Mouse (Mus musculus) MEL (cell line): Measurements from ENCODE around the gene Ubiad1. TPM values are rescaled to one million over a fixed set of nuclear protein-coding genes. Genes with fewer than 3 reads are reported as not detected.

Experiments
- DNase-seq: peaks from one replicate; pipeline ENCODE4 v3.0.0; 2011; ENCODE audit warnings: low read depth, low spot score
- H3K27ac ChIP-seq: 2 replicates; pipeline ENCODE4 v1.5.1; 2012; ENCODE audit warnings: low read depth, mild to moderate bottlenecking, control low read depth, low read length, moderate library complexity; ENCODE audit not compliant: control insufficient read depth
- H3K27me3 ChIP-seq, 2 experiments: fragments of 150-350 bp in 1 of 2; sonication (generic) in 1 of 2; 2 replicates each; pipeline ENCODE4 v1.6.1; 2012; ENCODE audit warnings: low read length in 2 of 2, mild to moderate bottlenecking in 2 of 2, improper control_type of control experiment in 1 of 2, moderate library complexity in 1 of 2; ENCODE audit not compliant: insufficient read depth in 2 of 2, control insufficient read depth in 1 of 2
- H3K36me3 ChIP-seq, 2 experiments: 2 replicates each; pipeline ENCODE4 v1.6.1; 2012 to 2014; ENCODE audit warnings: low read length in 2 of 2, improper control_type of control experiment in 1 of 2, inconsistent platforms in 1 of 2, mild to moderate bottlenecking in 1 of 2; ENCODE audit not compliant: insufficient read depth in 2 of 2, control insufficient read depth in 1 of 2
- H3K4me1 ChIP-seq, 2 experiments: fragments of 150-350 bp in 1 of 2; sonication (generic) in 1 of 2; 2 replicates each; pipeline ENCODE4 v1.6.1; 2012; ENCODE audit warnings: low read length in 2 of 2, improper control_type of control experiment in 1 of 2, mild to moderate bottlenecking in 1 of 2; ENCODE audit not compliant: insufficient read depth in 2 of 2, control insufficient read depth in 1 of 2
- H3K4me3 ChIP-seq, 2 experiments: fragments of 150-350 bp in 1 of 2; sonication (generic) in 1 of 2; 2 replicates each; pipeline ENCODE4 v1.5.1; 2012; ENCODE audit warnings: low read depth in 2 of 2, low read length in 2 of 2, mild to moderate bottlenecking in 2 of 2, moderate library complexity in 2 of 2, control low read depth in 1 of 2, improper control_type of control experiment in 1 of 2; ENCODE audit not compliant: control insufficient read depth in 1 of 2, insufficient read depth in 1 of 2
- H3K79me2 ChIP-seq: 2 replicates; pipeline ENCODE4 v1.6.1; 2012; ENCODE audit warnings: mild to moderate bottlenecking, low read length, moderate library complexity; ENCODE audit not compliant: control insufficient read depth, poor library complexity, insufficient read depth
- H3K9ac ChIP-seq: 2 replicates; pipeline ENCODE4 v1.6.1; 2012; ENCODE audit warnings: low read depth, mild to moderate bottlenecking, control low read depth, low read length, moderate library complexity; ENCODE audit not compliant: control insufficient read depth, poor library complexity, severe bottlenecking
- H3K9me3 ChIP-seq: fragments of 150-350 bp; sonication (generic); replicated peaks from 2 replicates; pipeline ENCODE4 v1.6.1; 2012; ENCODE audit warnings: mild to moderate bottlenecking, low read length, improper control_type of control experiment, moderate library complexity; ENCODE audit not compliant: insufficient read depth
- CHD2 ChIP-seq: IDR thresholded peaks from 2 replicates; pipeline ENCODE4 v1.6.1; 2011; ENCODE audit warnings: low read length, improper control_type of control experiment
- CTCF ChIP-seq, 3 experiments: IDR thresholded peaks in 2 of 3; conservative IDR thresholded peaks in 1 of 3; 2 replicates each; pipeline ENCODE4 v1.5.1; 2011 to 2012; ENCODE audit warnings: low read length in 3 of 3, low read depth in 2 of 3, mild to moderate bottlenecking in 2 of 3, improper control_type of control experiment in 1 of 3, inconsistent platforms in 1 of 3, mixed read lengths in 1 of 3, moderate library complexity in 1 of 3; ENCODE audit not compliant: control insufficient read depth in 1 of 3, insufficient read depth in 1 of 3, poor library complexity in 1 of 3, severe bottlenecking in 1 of 3
- E2F4 ChIP-seq: IDR thresholded peaks from 2 replicates; pipeline ENCODE4 v1.6.1; 2011; ENCODE audit warnings: low read depth, low read length, improper control_type of control experiment, borderline replicate concordance
- ELF1 ChIP-seq: IDR thresholded peaks from 2 replicates; pipeline ENCODE4 v1.6.1; 2014; ENCODE audit warnings: low read depth, mild to moderate bottlenecking, inconsistent platforms, low read length, improper control_type of control experiment, moderate library complexity
- ETS1 ChIP-seq: IDR thresholded peaks from 2 replicates; pipeline ENCODE4 v1.6.1; 2012; ENCODE audit warnings: low read depth, mild to moderate bottlenecking, inconsistent platforms, low read length, improper control_type of control experiment, moderate library complexity
- GABPA ChIP-seq: IDR thresholded peaks from 2 replicates; pipeline ENCODE4 v1.6.1; 2012; ENCODE audit warnings: low read depth, mild to moderate bottlenecking, inconsistent platforms, low read length, improper control_type of control experiment, moderate library complexity
- HCFC1 ChIP-seq: IDR thresholded peaks from 2 replicates; pipeline ENCODE4 v1.6.1; 2012; ENCODE audit warnings: low read depth, mild to moderate bottlenecking, inconsistent platforms, low read length, improper control_type of control experiment, moderate library complexity
- KAT2A ChIP-seq: conservative IDR thresholded peaks from 2 replicates; pipeline ENCODE4 v1.6.1; 2012; ENCODE audit warnings: low read depth, low read length, improper control_type of control experiment, inconsistent platforms
- MAFK ChIP-seq: IDR thresholded peaks from 2 replicates; pipeline ENCODE4 v1.6.1; 2011; ENCODE audit warnings: low read depth, mild to moderate bottlenecking, low read length, improper control_type of control experiment, borderline replicate concordance
- MAX ChIP-seq: IDR thresholded peaks from 2 replicates; pipeline ENCODE4 v1.6.1; 2011; ENCODE audit warnings: low read length, improper control_type of control experiment
- MAZ ChIP-seq: IDR thresholded peaks from 2 replicates; pipeline ENCODE4 v1.6.1; 2012; ENCODE audit warnings: low read depth, mild to moderate bottlenecking, inconsistent platforms, low read length, improper control_type of control experiment
- MEF2A ChIP-seq: IDR thresholded peaks from 2 replicates; pipeline ENCODE4 v1.6.1; 2014; ENCODE audit warnings: low read depth, mild to moderate bottlenecking, inconsistent platforms, low read length, improper control_type of control experiment; ENCODE audit not compliant: poor library complexity, insufficient replicate concordance, severe bottlenecking; ENCODE audit errors: extremely low read depth
- MYB ChIP-seq: IDR thresholded peaks from 2 replicates; pipeline ENCODE4 v1.6.1; 2011; ENCODE audit warnings: mild to moderate bottlenecking, low read depth, low read length, improper control_type of control experiment
- NELFE ChIP-seq: IDR thresholded peaks from 2 replicates; pipeline ENCODE4 v1.6.1; 2011; ENCODE audit warnings: low read depth, low read length, improper control_type of control experiment
- NRF1 ChIP-seq: IDR thresholded peaks from 2 replicates; pipeline ENCODE4 v1.6.1; 2014; ENCODE audit warnings: low read depth, mild to moderate bottlenecking, inconsistent platforms, low read length, improper control_type of control experiment, moderate library complexity; ENCODE audit not compliant: poor library complexity, insufficient read depth, severe bottlenecking
- POLR2A ChIP-seq, 2 experiments: IDR thresholded peaks; 2 replicates each; pipeline ENCODE4 v1.6.1; 2011 to 2012; ENCODE audit warnings: low read length in 2 of 2, mild to moderate bottlenecking in 2 of 2, control low read depth in 1 of 2, improper control_type of control experiment in 1 of 2, low read depth in 1 of 2, moderate library complexity in 1 of 2; ENCODE audit not compliant: control insufficient read depth in 1 of 2, insufficient read depth in 1 of 2, poor library complexity in 1 of 2
- POLR2AphosphoS2 ChIP-seq: IDR thresholded peaks from 2 replicates; pipeline ENCODE4 v1.6.1; 2011; ENCODE audit warnings: low read length, improper control_type of control experiment
- RAD21 ChIP-seq: IDR thresholded peaks from 2 replicates; pipeline ENCODE4 v1.6.1; 2011; ENCODE audit warnings: mild to moderate bottlenecking, low read depth, low read length, improper control_type of control experiment
- RCOR1 ChIP-seq: IDR thresholded peaks from 2 replicates; pipeline ENCODE4 v1.6.1; 2012; ENCODE audit warnings: low read depth, mild to moderate bottlenecking, inconsistent platforms, low read length, improper control_type of control experiment
- SIN3A ChIP-seq: IDR thresholded peaks from 2 replicates; pipeline ENCODE4 v1.6.1; 2012; ENCODE audit warnings: low read length, improper control_type of control experiment, inconsistent platforms
- SMC3 ChIP-seq: IDR thresholded peaks from 2 replicates; pipeline ENCODE4 v1.6.1; 2011; ENCODE audit warnings: low read depth, low read length, improper control_type of control experiment
- TCF12 ChIP-seq: IDR thresholded peaks from 2 replicates; pipeline ENCODE4 v1.6.1; 2014; ENCODE audit warnings: low read depth, mild to moderate bottlenecking, inconsistent platforms, low read length, improper control_type of control experiment, moderate library complexity
- UBTF ChIP-seq: IDR thresholded peaks from 2 replicates; pipeline ENCODE4 v1.6.1; 2012; ENCODE audit warnings: low read depth, mild to moderate bottlenecking, inconsistent platforms, low read length, improper control_type of control experiment, moderate library complexity, borderline replicate concordance; ENCODE audit not compliant: insufficient read depth
- ZC3H11A ChIP-seq: IDR thresholded peaks from 2 replicates; pipeline ENCODE4 v1.6.1; 2012; ENCODE audit warnings: low read depth, mild to moderate bottlenecking, inconsistent platforms, low read length, improper control_type of control experiment
- ZKSCAN1 ChIP-seq: IDR thresholded peaks from 2 replicates; pipeline ENCODE4 v1.6.1; 2012; ENCODE audit warnings: low read depth, mild to moderate bottlenecking, inconsistent platforms, low read length, improper control_type of control experiment, moderate library complexity
- ZMIZ1 ChIP-seq: IDR thresholded peaks from 2 replicates; pipeline ENCODE4 v1.6.1; 2012; ENCODE audit warnings: low read depth, mild to moderate bottlenecking, inconsistent platforms, low read length, improper control_type of control experiment, moderate library complexity
- ZNF384 ChIP-seq: IDR thresholded peaks from 2 replicates; pipeline ENCODE4 v1.6.1; 2012; ENCODE audit warnings: low read depth, mild to moderate bottlenecking, inconsistent platforms, low read length, improper control_type of control experiment
- polyA plus RNA-seq, 2 experiments: library from polyadenylated mRNA; stranded (reverse) in 1 of 2; unstranded in 1 of 2; fragments of >175 nt in 1 of 2; fragments of >200 nt in 1 of 2; gene quantifications; 2 replicates each; pipeline versions ENCODE4 v1.2.1 to v1.2.4; 2012; ENCODE audit warnings: low replicate concordance in 2 of 2, low read depth in 1 of 2; ENCODE audit not compliant: insufficient read length in 2 of 2, insufficient read depth in 1 of 2, missing spikeins in 1 of 2
- total RNA-seq: library from RNA; depleted of rRNA; stranded (reverse); fragments of 300-350 nt; gene quantifications from 2 replicates; pipeline ENCODE4 v1.2.3, GENCODE M21; 2012

Ubiad1 gene
- total and polyA plus RNA-seq, 3 experiments: 19.4 to 24.3 TPM; not detected in 1

- no peak overlapping the region for H3K9ac ChIP-seq
- H3K4me3 ChIP-seq: no peak overlapping the region
- H3K79me2 ChIP-seq: no peaks in the 10 kb centered on the region
- no peaks in the 10 kb centered on the region for H3K27me3 ChIP-seq
- 0 out of 4 replicates have a peak, but pooled peaks cover 0 to 3% of the 10 kb centered on the region in 2 experiments for H3K4me1 ChIP-seq
- no peaks in the 10 kb centered on the region for H3K9me3 ChIP-seq
- no peak for DNase-seq
- H3K27ac ChIP-seq: no peak overlapping the region
- TF ChIP-seq SIN3A (no peak), ZNF384 (no peak), ETS1 (no peak), ELF1 (no peak), KAT2A (no peak), ZC3H11A (no peak), CHD2 (no peak), RCOR1 (no peak), UBTF (no peak), MAX (no peak), POLR2AphosphoS2 (no peak), ZMIZ1 (no peak), NELFE (no peak), RAD21 (no peak), GABPA (no peak), HCFC1 (no peak), E2F4 (no peak), SMC3 (no peak)
- H3K36me3 ChIP-seq: no peaks in the 10 kb centered on the region
These were observed 39.8 kb downstream of the Ubiad1 start for GRCm38 (mm10) chr4:148404748-148405147.

- Histone ChIP-seq H3K4me3 (no peak overlapping the region), H3K27me3 (no peaks in the 10 kb centered on the region), H3K36me3 (no peaks in the 10 kb centered on the region), H3K4me1 (0 out of 4 replicates have a peak, but pooled peaks cover 0 to 3% of the 10 kb centered on the region in 2 experiments), H3K9ac (no peak overlapping the region), H3K79me2 (no peaks in the 10 kb centered on the region), H3K9me3 (no peaks in the 10 kb centered on the region), H3K27ac (no peak overlapping the region)
- no peak for DNase-seq
- TF ChIP-seq HCFC1 (no peak), TCF12 (no peak), NRF1 (no peak), SIN3A (no peak), KAT2A (no peak), MAFK (no peak), GABPA (no peak), UBTF (no peak), POLR2A (IDR thresholded peaks at IDR 0.05; ENCODE audit: control insufficient read depth in 1 of 2, insufficient read depth in 1 of 2, low read depth in 1 of 2, low read length in 2 of 2, poor library complexity in 1 of 2) (no peak), MAZ (no peak), MYB (no peak), MEF2A (no peak), CHD2 (no peak), ZC3H11A (no peak), ZKSCAN1 (no peak), RCOR1 (no peak), NELFE (no peak), CTCF (IDR thresholded peaks at IDR 0.05 in 2 of 3, conservative IDR thresholded peaks at IDR 0.05 in 1 of 3; ENCODE audit: control insufficient read depth in 1 of 3, insufficient read depth in 1 of 3, low read depth in 2 of 3, low read length in 3 of 3, poor library complexity in 1 of 3, severe bottlenecking in 1 of 3) (no peak), MAX (no peak)
These were observed 41.2 kb downstream of the Ubiad1 start for GRCm38 (mm10) chr4:148403402-148403801.
